Mouse (Mus musculus) liver, embryonic 14.5 days (tissue): Measurements from ENCODE around the gene Rem1.

Source experiments
- CTCF ChIP-seq: IDR thresholded peaks from 2 replicates; pipeline ENCODE4 v1.5.1; 2016; ENCODE audit warnings: antibody characterized with exemption, low read depth, control low read depth
- EP300 ChIP-seq: IDR thresholded peaks from 2 replicates; pipeline ENCODE4 v1.6.1; 2016; ENCODE audit warnings: antibody characterized with exemption, low read depth

- no peak for TF ChIP-seq CTCF
- TF ChIP-seq EP300 = no peak
These were observed 34.4 kb downstream of the Rem1 start for GRCm38 (mm10) chr2:152661163-152661562.
